Mouse (Mus musculus): ENCODE results near the gene Unc13d.
A peak's percentile ranks its signal among the peaks of the same experiment; 100 is the strongest.

DNA sequence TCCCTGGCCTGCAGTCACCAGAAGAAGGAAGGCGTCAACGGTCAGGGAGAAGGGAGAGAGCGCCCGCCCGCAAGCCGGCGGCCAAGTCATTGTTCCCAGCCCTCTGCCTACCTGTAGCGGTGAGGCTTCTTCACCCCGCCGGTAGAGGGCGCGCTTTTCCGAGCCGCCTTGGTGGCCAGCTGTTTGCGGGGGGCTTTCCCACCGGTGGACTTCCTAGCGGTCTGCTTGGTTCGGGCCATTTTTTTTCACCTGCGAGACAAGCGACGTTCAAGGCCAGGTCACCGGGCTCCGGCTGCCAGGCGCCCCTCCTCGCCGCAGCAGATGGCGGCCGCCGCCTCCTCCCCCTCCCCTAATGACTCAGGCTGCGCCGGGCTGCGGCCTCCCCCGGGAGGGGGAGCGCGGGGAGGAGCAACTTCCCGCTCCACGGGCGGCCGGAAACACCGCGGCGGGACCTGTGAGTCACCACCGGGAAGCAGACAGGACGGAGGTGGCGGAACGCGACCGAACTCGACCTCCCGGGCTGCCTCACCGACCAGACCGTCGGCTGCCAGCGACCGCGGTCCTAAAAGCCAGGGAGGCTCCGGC is 53.9 kb downstream of the Unc13d start:
- TF ChIP-seq CTCF (IDR thresholded peaks at IDR 0.05): peak; percentile 82
- no peak for TF ChIP-seq EP300 (IDR thresholded peaks at IDR 0.05)
